Mouse (Mus musculus) kidney, embryonic 16.5 days (tissue): ENCODE measurements at regions not wholly inside any gene's neighbourhood (a gene's known extent, or its start where the extent isn't known, plus 50 kb on each side); places are given as distances from the start of the nearest gene placed in this dataset.

Experiments used
- ATAC-seq: fragments of 200-750 bp; cut with Nextera tagmentation; 2 replicates; pipeline ENCODE4 v1.8.0; 2017; ENCODE audit warnings: moderate TSS enrichment; ENCODE audit not compliant: low FRiP score, low TSS enrichment
- H3K27ac ChIP-seq: fragments of 300-500 bp; sonication (generic); 2 replicates; pipeline ENCODE4 v1.5.1; 2014; ENCODE audit warnings: low read length
- H3K27me3 ChIP-seq: fragments of 300-500 bp; sonication (generic); 2 replicates; pipeline ENCODE4 v1.6.1; 2014; ENCODE audit warnings: low read length, control low read depth, mixed read lengths; ENCODE audit not compliant: insufficient read depth
- H3K36me3 ChIP-seq: fragments of 300-500 bp; sonication (generic); 2 replicates; pipeline ENCODE4 v1.6.1; 2014; ENCODE audit warnings: low read length, control low read depth, mixed read lengths; ENCODE audit not compliant: insufficient read depth
- H3K4me1 ChIP-seq: fragments of 300-500 bp; sonication (generic); 2 replicates; pipeline ENCODE4 v1.6.1; 2014; ENCODE audit warnings: low read length, control low read depth, mixed read lengths; ENCODE audit not compliant: insufficient read depth
- H3K4me2 ChIP-seq: fragments of 300-500 bp; sonication (generic); replicated peaks from 2 replicates; pipeline ENCODE4 v1.6.1; 2014; ENCODE audit warnings: low read depth, low read length
- H3K4me3 ChIP-seq: fragments of 300-500 bp; sonication (generic); 2 replicates; pipeline ENCODE4 v1.5.1; 2014; ENCODE audit warnings: mild to moderate bottlenecking, low read length
- H3K9ac ChIP-seq: fragments of 300-500 bp; sonication (generic); replicated peaks from 2 replicates; pipeline ENCODE4 v1.6.1; 2014; ENCODE audit warnings: low read length
- H3K9me3 ChIP-seq: fragments of 300-500 bp; sonication (generic); 2 replicates; pipeline ENCODE4 v1.6.1; 2016; ENCODE audit warnings: low read length, control low read depth
- WGBS: fragments of 180-500 bp; shearing (Covaris S2); extraction: QIAGEN DNeasy Blood & Tissue Kit; methylation state at CpG from one replicate; pipeline ENCODE4 v1.1.7; 2014; 5-methylcytosine and 5-hydroxymethylcytosine counted together

- H3K27ac ChIP-seq, result no peak overlapping the region
- no peaks in the 10 kb centered on the region for H3K4me1 ChIP-seq
- H3K36me3 ChIP-seq, result no peaks in the 10 kb centered on the region
- H3K4me2 ChIP-seq, result no peak overlapping the region
- no peak overlapping the region for H3K9ac ChIP-seq
- no peaks in the 10 kb centered on the region for H3K9me3 ChIP-seq
- 36% methylated on average over 10 of the region's 10 CpGs for WGBS
- ATAC-seq, result no peak
- H3K27me3 ChIP-seq, result no peaks in the 10 kb centered on the region
- no peak overlapping the region for H3K4me3 ChIP-seq
Observed at GRCm38 (mm10) chr11:55974224-55974875, 66.5 kb downstream of the Nmur2 start.

- Histone ChIP-seq H3K9me3 (no peaks in the 10 kb centered on the region), H3K4me2 (no peak overlapping the region), H3K4me3 (no peak overlapping the region), H3K27ac (no peak overlapping the region), H3K27me3 (no peaks in the 10 kb centered on the region), H3K36me3 (no peaks in the 10 kb centered on the region), H3K4me1 (no peaks in the 10 kb centered on the region), H3K9ac (no peak overlapping the region)
- no peak for ATAC-seq
Observed at GRCm38 (mm10) chr11:55966580-55966979, 74.2 kb downstream of the Nmur2 start.

- Histone ChIP-seq H3K4me1 (no peaks in the 10 kb centered on the region), H3K36me3 (no peaks in the 10 kb centered on the region), H3K9ac (no peak overlapping the region), H3K4me3 (no peak overlapping the region), H3K4me2 (no peak overlapping the region), H3K9me3 (no peaks in the 10 kb centered on the region), H3K27me3 (no peaks in the 10 kb centered on the region), H3K27ac (no peak overlapping the region)
- WGBS, result 12% methylated on average over 1 of the region's 1 CpGs
- ATAC-seq, result no peak
Observed at GRCm38 (mm10) chr11:55958372-55958771, 82.4 kb downstream of the Nmur2 start.

GRCm38 (mm10) chr11:55957355-55957754 is 83.5 kb downstream of the Nmur2 start:
- H3K9me3 ChIP-seq, result no peaks in the 10 kb centered on the region
- no peaks in the 10 kb centered on the region for H3K36me3 ChIP-seq
- no peak overlapping the region for H3K4me3 ChIP-seq
- H3K27ac ChIP-seq, result no peak overlapping the region
- H3K4me1 ChIP-seq, result no peaks in the 10 kb centered on the region
- WGBS, result 82% methylated on average over 2 of the region's 2 CpGs
- no peak overlapping the region for H3K4me2 ChIP-seq
- no peak for ATAC-seq
- H3K27me3 ChIP-seq, result no peaks in the 10 kb centered on the region
- no peak overlapping the region for H3K9ac ChIP-seq

GRCm38 (mm10) chr11:55953696-55954095 is 87.1 kb downstream of the Nmur2 start:
- 4% methylated on average over 2 of the region's 2 CpGs for WGBS
- ATAC-seq, result no peak
- Histone ChIP-seq H3K9ac (no peak overlapping the region), H3K4me2 (no peak overlapping the region), H3K9me3 (no peaks in the 10 kb centered on the region), H3K4me1 (no peaks in the 10 kb centered on the region), H3K27ac (no peak overlapping the region), H3K36me3 (no peaks in the 10 kb centered on the region), H3K4me3 (no peak overlapping the region), H3K27me3 (no peaks in the 10 kb centered on the region)

- no peak overlapping the region for H3K9ac ChIP-seq
- WGBS, result 77% methylated on average over 3 of the region's 3 CpGs
- H3K36me3 ChIP-seq, result no peaks in the 10 kb centered on the region
- no peak overlapping the region for H3K27ac ChIP-seq
- no peak overlapping the region for H3K4me2 ChIP-seq
- H3K9me3 ChIP-seq, result no peaks in the 10 kb centered on the region
- ATAC-seq, result no peak
- H3K4me1 ChIP-seq, result no peaks in the 10 kb centered on the region
- no peaks in the 10 kb centered on the region for H3K27me3 ChIP-seq
- no peak overlapping the region for H3K4me3 ChIP-seq
Observed at GRCm38 (mm10) chr11:55949596-55949995, 91.2 kb downstream of the Nmur2 start.

- H3K4me2 ChIP-seq, result no peak overlapping the region
- ATAC-seq, result no peak
- no peaks in the 10 kb centered on the region for H3K4me1 ChIP-seq
Observed at GRCm38 (mm10) chr11:55946629-55947240, 94.1 kb downstream of the Nmur2 start.

GRCm38 (mm10) chr11:55946028-55946427 is 94.8 kb downstream of the Nmur2 start:
- H3K4me3 ChIP-seq, result no peak overlapping the region
- H3K4me2 ChIP-seq, result no peak overlapping the region
- ATAC-seq, result no peak
- no peak overlapping the region for H3K27ac ChIP-seq
- no peaks in the 10 kb centered on the region for H3K36me3 ChIP-seq
- no peaks in the 10 kb centered on the region for H3K4me1 ChIP-seq
- no peak overlapping the region for H3K9ac ChIP-seq
- H3K27me3 ChIP-seq, result no peaks in the 10 kb centered on the region
- WGBS, result 65% methylated on average over 3 of the region's 3 CpGs
- H3K9me3 ChIP-seq, result no peaks in the 10 kb centered on the region

More at GRCm38 (mm10) chr11:55946629-55947240, 94.1 kb downstream of the Nmur2 start:
- H3K9me3 ChIP-seq, result no peaks in the 10 kb centered on the region
- no peak overlapping the region for H3K9ac ChIP-seq
- 6% methylated on average over 9 of the region's 9 CpGs for WGBS
- no peak overlapping the region for H3K27ac ChIP-seq
- no peaks in the 10 kb centered on the region for H3K36me3 ChIP-seq
- no peaks in the 10 kb centered on the region for H3K27me3 ChIP-seq
- H3K4me3 ChIP-seq, result no peak overlapping the region

GRCm38 (mm10) chr11:55939983-55940382 is 100.8 kb downstream of the Nmur2 start:
- Histone ChIP-seq H3K36me3 (no peaks in the 10 kb centered on the region), H3K4me3 (no peak overlapping the region), H3K4me1 (no peaks in the 10 kb centered on the region), H3K9ac (no peak overlapping the region), H3K27me3 (no peaks in the 10 kb centered on the region), H3K27ac (no peak overlapping the region), H3K4me2 (no peak overlapping the region), H3K9me3 (no peaks in the 10 kb centered on the region)
- no peak for ATAC-seq
- WGBS, result 81% methylated on average over 2 of the region's 2 CpGs

- no peaks in the 10 kb centered on the region for H3K9me3 ChIP-seq
- no peak overlapping the region for H3K9ac ChIP-seq
- no peak overlapping the region for H3K27ac ChIP-seq
- no peaks in the 10 kb centered on the region for H3K27me3 ChIP-seq
- 86% methylated on average over 5 of the region's 5 CpGs for WGBS
- no peak for ATAC-seq
- H3K36me3 ChIP-seq, result no peaks in the 10 kb centered on the region
- H3K4me2 ChIP-seq, result no peak overlapping the region
- H3K4me1 ChIP-seq, result no peaks in the 10 kb centered on the region
- H3K4me3 ChIP-seq, result no peak overlapping the region
Observed at GRCm38 (mm10) chr11:55926366-55926765, 114.4 kb downstream of the Nmur2 start.
